Mouse (Mus musculus): ENCODE measurements around the gene Hcn3. TPM values are rescaled to one million over a fixed set of nuclear protein-coding genes. Genes with fewer than 3 reads are reported as not detected.

Hcn3 gene
- under 1 TPM; 0.01 to 0.05 TPM for polyA plus RNA-seq (2012; fragmentation: generic; extraction: Trizol)

GRCm38 (mm10) chr3:89159616-89160344 is at the start of gene Hcn3:
Gene Hcn3 (minus strand): TSS chr3:89160196.

GRCm38 (mm10) chr3:89202253-89203141 is 42.5 kb upstream of the Hcn3 start, which contains the start of gene Gba:
Gene Gba (plus strand): TSS chr3:89202928.

GRCm38 (mm10) chr3:89183058-89183958 is 23.3 kb upstream of the Hcn3 start, which contains the start of gene Fam189b:
Gene Fam189b (plus strand): TSS chr3:89183143.

GRCm38 (mm10) chr3:89177242-89178106 is 17.5 kb upstream of the Hcn3 start, which contains the start of gene Scamp3:
Gene Scamp3 (plus strand): TSS chr3:89177473.

GRCm38 (mm10) chr3:89164506-89165267 is 4.7 kb upstream of the Hcn3 start, which contains the start of gene Clk2:
Gene Clk2 (plus strand): TSS chr3:89164795.

GRCm38 (mm10) chr3:89135958-89136357 is 24.0 kb downstream of the Hcn3 start, which contains the start of gene Pklr:
Gene Pklr (plus strand): TSS chr3:89136142.

GRCm38 (mm10) chr3:89101812-89102494 is 58.0 kb downstream of the Hcn3 start, which contains the start of gene Fdps:
Gene Fdps (minus strand): TSS chr3:89101959.

GRCm38 (mm10) chr3:89100811-89101210 is 59.2 kb downstream of the Hcn3 start, which contains the start of gene Gm43738:
Gene Gm43738 (minus strand): TSS chr3:89101099.

Other genes with a start within 250 kb of the Hcn3 start
- gene Msto1, start 246.2 kb downstream of the Hcn3 start, polyA plus RNA-seq (2012; fragmentation: generic; extraction: Trizol), result 10 to 100 TPM; 40.3 to 68.5 TPM
- 1 to 10 TPM in 1 of 2 experiments, under 1 TPM in 1; 0.25 to 4.2 TPM for gene Ash1l, start 209.6 kb downstream of the Hcn3 start, polyA plus RNA-seq (2012; fragmentation: generic; extraction: Trizol)
- gene Dap3, start 209.0 kb downstream of the Hcn3 start, polyA plus RNA-seq (2012; fragmentation: generic; extraction: Trizol), result 100 to 1,000 TPM; 120 to 141 TPM
- gene Rusc1, start 66.9 kb downstream of the Hcn3 start, polyA plus RNA-seq (2012; fragmentation: generic; extraction: Trizol), result 10 to 100 TPM in 1 of 2 experiments, 1 to 10 TPM in 1; 4.8 to 12.8 TPM
- gene Gm43738, start 59.1 kb downstream of the Hcn3 start, polyA plus RNA-seq (2012; fragmentation: generic; extraction: Trizol), result under 1 TPM in 1 of 2 experiments, not detected in 1; 0.02 TPM
- gene Fdps, start 58.2 kb downstream of the Hcn3 start, polyA plus RNA-seq (2012; fragmentation: generic; extraction: Trizol), result 100 to 1,000 TPM; 220 to 479 TPM
- not detected for gene Pklr, start 24.1 kb downstream of the Hcn3 start, polyA plus RNA-seq (2012; fragmentation: generic; extraction: Trizol)
- gene Clk2, start 4.6 kb upstream of the Hcn3 start, polyA plus RNA-seq (2012; fragmentation: generic; extraction: Trizol), result 10 to 100 TPM in 1 of 2 experiments, 1 to 10 TPM in 1; 4.7 to 19.1 TPM
- 10 to 100 TPM; 90.3 to 97.0 TPM for gene Scamp3, start 17.3 kb upstream of the Hcn3 start, polyA plus RNA-seq (2012; fragmentation: generic; extraction: Trizol)
- 1 to 10 TPM; 1.6 to 7.0 TPM for gene Fam189b, start 22.9 kb upstream of the Hcn3 start, polyA plus RNA-seq (2012; fragmentation: generic; extraction: Trizol)
- gene Gba, start 42.7 kb upstream of the Hcn3 start, polyA plus RNA-seq (2012; fragmentation: generic; extraction: Trizol), result 10 to 100 TPM; 46.1 to 51.9 TPM
- 10 to 100 TPM in 1 of 2 experiments, 1 to 10 TPM in 1; 4.9 to 20.8 TPM for gene Thbs3, start 55.0 kb upstream of the Hcn3 start, polyA plus RNA-seq (2012; fragmentation: generic; extraction: Trizol)
- 100 to 1,000 TPM; 154 to 198 TPM for gene Mtx1, start 66.9 kb upstream of the Hcn3 start, polyA plus RNA-seq (2012; fragmentation: generic; extraction: Trizol)
- under 1 TPM; 0.19 to 0.83 TPM for gene Muc1, start 68.9 kb upstream of the Hcn3 start, polyA plus RNA-seq (2012; fragmentation: generic; extraction: Trizol)
- gene Krtcap2, start 85.8 kb upstream of the Hcn3 start, polyA plus RNA-seq (2012; fragmentation: generic; extraction: Trizol), result 100 to 1,000 TPM; 242 to 330 TPM
- gene Trim46, start 86.1 kb upstream of the Hcn3 start, polyA plus RNA-seq (2012; fragmentation: generic; extraction: Trizol), result 10 to 100 TPM in 1 of 2 experiments, 1 to 10 TPM in 1; 2.6 to 10.1 TPM
- gene Dpm3, start 99.2 kb upstream of the Hcn3 start, polyA plus RNA-seq (2012; fragmentation: generic; extraction: Trizol), result 100 to 1,000 TPM; 266 to 496 TPM
- gene Slc50a1, start 110.4 kb upstream of the Hcn3 start, polyA plus RNA-seq (2012; fragmentation: generic; extraction: Trizol), result 10 to 100 TPM; 42.6 to 99.0 TPM
- gene Efna1, start 120.9 kb upstream of the Hcn3 start, polyA plus RNA-seq (2012; fragmentation: generic; extraction: Trizol), result 10 to 100 TPM; 17.9 to 33.6 TPM
- 1 to 10 TPM; 1.9 to 8.8 TPM for gene Efna3, start 162.8 kb upstream of the Hcn3 start, polyA plus RNA-seq (2012; fragmentation: generic; extraction: Trizol)
- gene Efna4, start 177.8 kb upstream of the Hcn3 start, polyA plus RNA-seq (2012; fragmentation: generic; extraction: Trizol), result 10 to 100 TPM in 1 of 2 experiments, 1 to 10 TPM in 1; 7.9 to 33.4 TPM
- gene Adam15, start 189.8 kb upstream of the Hcn3 start, polyA plus RNA-seq (2012; fragmentation: generic; extraction: Trizol), result 100 to 1,000 TPM in 1 of 2 experiments, 10 to 100 TPM in 1; 85.2 to 200 TPM
- under 1 TPM; 0.02 to 0.15 TPM for gene Dcst2, start 201.8 kb upstream of the Hcn3 start, polyA plus RNA-seq (2012; fragmentation: generic; extraction: Trizol)
- 1 to 10 TPM in 1 of 2 experiments, under 1 TPM in 1; 0.28 to 1.5 TPM for gene Dcst1, start 205.1 kb upstream of the Hcn3 start, polyA plus RNA-seq (2012; fragmentation: generic; extraction: Trizol)
- gene Zbtb7b, start 234.6 kb upstream of the Hcn3 start, polyA plus RNA-seq (2012; fragmentation: generic; extraction: Trizol), result 10 to 100 TPM; 18.7 to 21.5 TPM
- gene Lenep, start 242.6 kb upstream of the Hcn3 start, polyA plus RNA-seq (2012; fragmentation: generic; extraction: Trizol), result under 1 TPM in 1 of 2 experiments, not detected in 1; 0.58 TPM

All from C3H10T1/2 (cell line).